Mouse (Mus musculus) embryonic fibroblast, embryonic 13.5 days (primary cell): ENCODE measurements around the gene Wdfy2.

Experiments
- CTCF ChIP-seq: IDR thresholded peaks from 2 replicates; pipeline ENCODE4 v1.5.1; 2011; ENCODE audit warnings: mild to moderate bottlenecking, control low read depth, low read length, moderate library complexity, borderline replicate concordance; ENCODE audit not compliant: insufficient read depth
- POLR2A ChIP-seq: IDR thresholded peaks from 2 replicates; pipeline ENCODE4 v1.6.1; 2011; ENCODE audit warnings: low read depth, mild to moderate bottlenecking, control low read depth, low read length, moderate library complexity

DNA sequence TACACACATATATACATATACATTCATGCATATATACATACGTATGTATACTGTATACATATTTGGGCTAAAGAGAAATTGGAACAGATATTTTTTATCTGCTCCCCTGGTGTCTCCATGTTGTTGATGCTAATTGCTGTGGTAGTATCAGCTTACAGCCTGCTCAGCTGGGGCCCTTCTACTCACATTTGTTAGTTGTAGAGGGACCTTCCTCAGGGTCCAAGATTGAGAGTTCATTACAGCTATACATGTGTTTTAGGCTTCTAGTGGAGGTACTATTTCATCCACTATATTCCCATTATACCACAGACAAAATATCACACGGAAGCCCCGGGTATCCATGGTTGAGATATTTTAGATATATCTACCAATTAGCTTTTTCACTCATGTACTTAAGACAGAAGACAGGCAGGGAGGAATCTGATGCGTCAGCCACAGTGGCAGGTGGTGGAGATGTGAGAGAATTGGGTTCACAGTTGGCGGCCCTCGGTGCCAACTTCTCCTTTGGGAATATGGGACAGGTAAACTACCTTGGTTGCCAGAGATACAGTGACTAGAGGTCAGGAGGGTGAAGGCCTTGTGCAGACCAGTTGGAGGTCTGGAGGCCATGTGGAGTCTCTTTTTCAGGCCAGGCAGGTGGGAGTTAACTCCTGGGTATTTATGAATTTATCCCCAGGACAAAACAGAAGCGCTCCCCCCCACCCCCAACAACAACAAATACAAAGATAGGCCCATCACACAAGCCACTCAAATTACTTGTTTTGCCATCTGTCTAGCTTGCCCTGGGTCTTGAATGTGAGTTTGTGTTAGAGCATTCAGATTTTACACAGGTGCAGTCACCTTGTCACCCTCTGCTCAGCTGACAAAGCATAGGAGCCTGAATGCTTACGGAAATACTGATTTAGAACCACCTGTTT is 57.7 kb downstream of the Wdfy2 start:
- TF ChIP-seq CTCF, result no peak
- no peak for TF ChIP-seq POLR2A
